Mouse (Mus musculus): ENCODE measurements around the gene Abraxas2.

The Abraxas2 gene

GRCm38 (mm10) chr7:132853946-132854345, 5.1 kb upstream of the Abraxas2 start:
- no peak for DNase-seq (ENCODE audit: low spot score in 2 of 2)

DNA sequence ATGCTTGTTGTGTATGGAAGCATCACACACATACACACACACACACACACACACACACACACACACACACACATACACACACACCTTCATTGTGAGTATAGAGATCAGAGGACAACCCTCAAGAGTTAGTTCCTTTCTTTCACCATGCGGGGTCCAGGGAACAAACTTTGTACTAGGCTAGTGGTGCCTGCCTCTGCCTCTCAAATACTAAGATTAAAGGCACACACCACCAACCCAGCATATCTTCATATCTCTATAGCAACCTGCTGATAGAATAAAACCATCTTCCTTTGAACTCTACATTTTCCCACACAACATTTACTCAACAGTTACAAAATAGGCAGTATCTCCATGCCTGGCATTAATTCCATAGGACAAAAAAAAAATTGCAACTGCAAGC, 2.9 kb upstream of the Abraxas2 start:
- no peak for DNase-seq (ENCODE audit: low spot score in 2 of 2)

DNA sequence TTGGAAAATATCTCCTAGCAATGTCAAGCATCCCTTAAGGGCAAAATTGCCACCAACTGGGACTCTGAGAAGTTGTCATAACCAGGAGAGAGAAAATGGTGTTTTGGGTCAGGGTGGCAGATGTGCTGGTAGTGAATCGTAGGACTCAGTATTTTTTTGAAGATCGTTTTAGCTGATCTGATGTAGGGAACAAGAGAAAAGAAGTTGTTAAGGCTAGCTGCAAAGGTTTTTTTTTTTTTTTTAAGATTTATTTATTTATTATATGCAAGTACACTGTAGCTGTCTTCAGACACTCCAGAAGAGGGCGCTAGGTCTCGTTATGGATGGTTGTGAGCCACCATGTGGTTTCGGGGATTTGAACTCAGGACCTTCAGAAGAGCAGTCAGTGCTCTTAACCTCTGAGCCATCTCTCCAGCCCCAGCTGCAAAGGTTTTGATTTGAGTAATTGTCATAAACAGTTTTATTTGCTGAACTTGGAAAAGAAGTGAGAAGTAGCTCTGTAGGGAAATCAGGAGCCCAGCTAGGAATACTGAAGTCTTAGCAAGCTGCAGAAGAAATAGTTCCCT, 899 bp upstream of the Abraxas2 start:
- no peak for DNase-seq (ENCODE audit: low spot score in 2 of 2)

- no peak for DNase-seq (ENCODE audit: low spot score in 2 of 2)
These were observed 7.3 kb downstream of the Abraxas2 start for GRCm38 (mm10) chr7:132866316-132866715.

GRCm38 (mm10) chr7:132873043-132873442, 14.0 kb downstream of the Abraxas2 start:
- no peak for DNase-seq (ENCODE audit: low spot score in 2 of 2)

- no peak for DNase-seq (ENCODE audit: low spot score in 2 of 2)
These were observed 16.5 kb downstream of the Abraxas2 start for GRCm38 (mm10) chr7:132875391-132876086.

DNA sequence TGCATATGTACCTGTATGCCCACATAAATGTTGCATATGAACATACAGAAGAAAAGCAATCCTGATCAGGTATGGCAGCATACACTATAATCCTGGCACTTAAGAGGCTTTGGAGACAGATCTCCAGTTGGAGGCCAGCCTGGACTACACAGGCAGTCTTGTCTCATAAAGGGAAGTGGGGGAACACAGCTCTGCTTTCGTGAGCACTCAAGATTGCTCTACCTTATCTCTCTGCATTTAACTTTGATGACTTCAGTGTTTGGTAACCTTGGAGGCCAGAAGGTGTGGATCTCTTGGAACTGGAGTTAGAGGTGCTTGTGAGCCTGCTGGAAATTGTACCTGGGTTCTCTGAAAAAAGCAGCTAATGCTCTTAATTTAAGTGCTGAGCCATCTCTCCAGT, 21.3 kb downstream of the Abraxas2 start:
- DNase-seq (ENCODE audit: low spot score in 2 of 2), result no peak

GRCm38 (mm10) chr7:132882343-132882742, 23.3 kb downstream of the Abraxas2 start:
- no peak for DNase-seq (ENCODE audit: low spot score in 2 of 2)

GRCm38 (mm10) chr7:132884031-132884430, 25.0 kb downstream of the Abraxas2 start:
- DNase-seq (ENCODE audit: low spot score in 2 of 2), result no peak

GRCm38 (mm10) chr7:132887019-132887804, 28.2 kb downstream of the Abraxas2 start:
- DNase-seq (ENCODE audit: low spot score in 2 of 2), result no peak

DNA sequence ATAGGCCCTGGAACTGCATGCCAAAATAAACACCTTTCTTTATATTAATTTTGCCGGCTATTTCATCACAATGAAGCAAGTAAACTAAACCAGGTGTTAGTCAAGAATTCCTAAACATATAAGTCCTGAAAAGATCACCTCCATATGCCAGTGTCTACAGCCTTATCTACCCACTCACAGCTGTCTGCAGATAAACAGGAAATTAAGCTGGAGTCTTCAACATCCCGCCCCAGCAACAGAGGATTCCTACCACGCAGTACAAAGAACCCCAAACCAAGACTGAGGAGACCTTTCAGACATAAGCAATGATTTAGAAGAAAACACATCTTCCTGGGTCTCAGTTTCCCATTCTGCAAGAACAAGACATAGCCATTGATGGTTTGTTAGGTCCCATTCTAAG, 29.0 kb downstream of the Abraxas2 start:
- DNase-seq (ENCODE audit: low spot score in 2 of 2), result no peak

DNA sequence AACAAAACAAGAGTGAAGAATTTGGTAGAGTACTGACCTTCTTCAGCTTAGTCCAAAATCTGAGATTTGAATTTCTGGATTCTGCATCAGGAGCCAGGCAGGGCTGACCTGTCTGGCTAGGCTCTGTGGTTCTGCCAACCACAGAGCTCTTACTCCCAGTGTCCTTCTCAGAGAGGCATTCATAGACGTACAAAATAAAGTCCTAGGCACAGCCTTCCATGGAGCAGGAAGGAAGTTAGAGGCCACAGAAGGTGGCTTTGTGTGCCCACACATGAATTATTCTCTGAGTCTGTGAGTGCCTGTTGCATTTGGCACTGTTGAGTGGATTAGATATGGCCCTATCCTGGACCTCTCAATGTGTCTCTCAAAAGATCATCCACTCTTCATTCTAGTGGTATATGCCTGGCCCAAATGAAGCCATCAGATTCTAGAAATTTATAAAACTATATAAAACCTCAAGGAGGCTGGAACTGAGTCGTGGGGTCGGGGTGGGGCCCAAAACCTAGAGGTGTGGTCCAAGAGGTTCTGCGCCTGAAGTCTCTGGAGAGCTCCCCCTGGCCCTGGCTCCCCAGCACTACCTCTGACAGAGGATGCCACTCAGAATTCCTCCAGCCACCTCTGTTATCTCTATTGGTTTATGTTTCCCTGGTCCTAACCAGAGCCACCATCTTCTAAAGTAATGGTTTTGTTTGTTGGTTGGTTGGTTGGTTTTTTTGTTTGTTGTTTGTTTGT, 29.7 kb downstream of the Abraxas2 start:
- DNase-seq (ENCODE audit: low spot score in 2 of 2), result no peak

DNA sequence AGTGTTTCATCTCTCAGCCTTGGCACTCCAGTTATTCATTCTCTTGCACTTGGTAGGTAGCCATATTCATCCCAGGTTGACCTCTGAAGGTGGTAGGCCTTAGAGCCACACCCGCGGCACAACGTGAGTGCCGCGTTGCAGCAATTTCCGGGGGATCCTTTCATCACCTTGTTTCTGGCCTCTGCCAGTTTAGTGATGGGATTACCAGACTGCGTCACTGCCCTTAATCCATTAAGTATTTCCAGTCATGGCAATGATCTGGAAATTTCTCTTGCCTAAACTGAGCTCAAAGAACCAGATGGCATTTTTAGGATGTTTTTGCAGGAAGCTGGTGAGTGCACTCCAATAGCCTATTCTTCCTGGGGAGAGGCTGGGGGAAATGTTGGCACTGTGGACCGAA, 30.7 kb downstream of the Abraxas2 start:
- DNase-seq (ENCODE audit: low spot score in 2 of 2), result no peak

- no peak for DNase-seq (ENCODE audit: low spot score in 2 of 2)
These were observed 31.2 kb downstream of the Abraxas2 start for GRCm38 (mm10) chr7:132890201-132890600.

GRCm38 (mm10) chr7:132891561-132892310, 32.7 kb downstream of the Abraxas2 start:
- DNase-seq (ENCODE audit: low spot score in 2 of 2), result no peak

- no peak for DNase-seq (ENCODE audit: low spot score in 2 of 2)
These were observed 33.3 kb downstream of the Abraxas2 start for GRCm38 (mm10) chr7:132892311-132892661.

DNA sequence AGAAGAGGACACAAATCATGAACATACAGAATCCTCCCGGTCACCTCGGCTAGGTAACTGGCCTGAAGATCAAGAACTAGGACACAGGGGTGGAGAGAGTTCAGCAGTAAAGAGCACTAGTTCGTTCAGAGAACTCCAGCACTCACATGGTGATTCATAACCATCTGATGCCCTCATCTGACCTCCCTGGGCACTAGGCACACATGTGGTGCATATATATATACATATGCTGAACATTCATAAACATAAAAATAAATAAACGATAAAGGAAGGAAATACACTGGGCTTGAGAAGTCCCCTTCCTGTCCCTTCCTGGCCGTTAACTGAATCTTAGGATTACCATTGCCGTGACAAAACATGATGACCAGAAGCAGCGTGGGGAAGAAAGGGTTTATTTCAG, 33.8 kb downstream of the Abraxas2 start:
- DNase-seq (ENCODE audit: low spot score in 2 of 2), result no peak

GRCm38 (mm10) chr7:132893336-132893735, 34.3 kb downstream of the Abraxas2 start:
- DNase-seq (ENCODE audit: low spot score in 2 of 2), result no peak

- DNase-seq (ENCODE audit: low spot score in 2 of 2), result no peak
These were observed 36.0 kb downstream of the Abraxas2 start for GRCm38 (mm10) chr7:132894841-132895555.

- DNase-seq (ENCODE audit: low spot score in 2 of 2), result no peak
These were observed 37.3 kb downstream of the Abraxas2 start for GRCm38 (mm10) chr7:132896206-132896815.

DNA sequence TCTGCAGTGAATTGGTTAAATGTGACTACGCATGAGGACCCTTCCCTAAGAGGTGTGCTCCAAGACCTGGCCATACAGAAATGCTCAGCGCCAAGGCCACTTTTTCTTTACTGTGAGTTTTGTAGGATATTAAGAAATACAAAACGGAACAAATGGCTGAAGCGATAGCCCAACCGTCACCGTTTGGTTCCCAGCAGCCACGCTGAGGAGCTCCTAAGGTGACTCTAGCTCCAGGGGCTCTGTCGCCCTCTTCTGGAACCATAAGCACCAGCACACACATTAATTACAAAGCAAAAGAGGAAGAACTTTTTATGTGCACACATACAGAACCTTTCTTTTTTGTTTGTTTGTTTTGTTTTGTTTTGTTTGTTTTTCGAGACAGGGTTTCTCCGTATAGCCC, 38.2 kb downstream of the Abraxas2 start:
- no peak for DNase-seq (ENCODE audit: low spot score in 2 of 2)
